Mouse (Mus musculus) G1E (cell line): ENCODE data around the gene Pih1d1.
"Not testable (repeated sequence)": the region's sequence is repeated elsewhere in the genome, so short reads cannot be mapped to it uniquely, and the experiment has no call there.

Experiments
- CTCF ChIP-seq: IDR thresholded peaks from 2 replicates; pipeline ENCODE4 v1.5.1; 2012; ENCODE audit warnings: low read depth, low read length, inconsistent platforms, mixed read lengths
- GATA1 ChIP-seq: IDR thresholded peaks from 2 replicates; pipeline ENCODE4 v1.6.1; 2012; ENCODE audit warnings: borderline replicate concordance, low read length, inconsistent platforms, mixed read lengths
- GATA2 ChIP-seq: IDR thresholded peaks from 2 replicates; pipeline ENCODE4 v1.6.1; 2012; ENCODE audit warnings: low read depth, low read length, inconsistent platforms, borderline replicate concordance

- TF ChIP-seq CTCF, GATA1, GATA2: not testable (repeated sequence)
Observed at GRCm38 (mm10) chr7:45125649-45126048, 28.5 kb upstream of the Pih1d1 start.
